Mouse (Mus musculus) kidney, adult 2 months (tissue): Measurements from ENCODE around the gene S100a11. TPM values are rescaled to one million over a fixed set of nuclear protein-coding genes. Genes with fewer than 3 reads are reported as not detected.
"Not testable (repeated sequence)": the region's sequence is repeated elsewhere in the genome, so short reads cannot be mapped to it uniquely, and the experiment has no call there.

Experiments used
- DNase-seq: peaks from one replicate; pipeline ENCODE4 v3.0.0; 2021
- H3K27ac ChIP-seq: fragments of 200-500 bp; 2 replicates; pipeline ENCODE4 v1.5.1; 2012; ENCODE audit warnings: low read depth, low read length, control low read depth, inconsistent platforms; ENCODE audit not compliant: insufficient read depth
- H3K27me3 ChIP-seq: fragments of 200-500 bp; replicated peaks from 2 replicates; pipeline ENCODE4 v1.6.1; 2012; ENCODE audit warnings: mild to moderate bottlenecking, moderate library complexity, low read length, inconsistent platforms; ENCODE audit not compliant: control insufficient read depth, insufficient read depth
- H3K36me3 ChIP-seq: fragments of 200-500 bp; 2 replicates; pipeline ENCODE4 v1.6.1; 2012; ENCODE audit warnings: mild to moderate bottlenecking, moderate library complexity, low read length, inconsistent platforms; ENCODE audit not compliant: control insufficient read depth, insufficient read depth
- H3K4me1 ChIP-seq: fragments of 200-500 bp; 2 replicates; pipeline ENCODE4 v1.6.1; 2011; ENCODE audit warnings: low read length; ENCODE audit not compliant: control insufficient read depth, insufficient read depth
- H3K4me3 ChIP-seq: fragments of 200-500 bp; 2 replicates; pipeline ENCODE4 v1.5.1; 2011; ENCODE audit warnings: mild to moderate bottlenecking, low read depth, low read length, control low read depth; ENCODE audit not compliant: insufficient read depth
- CTCF ChIP-seq: fragments of 200-500 bp; conservative IDR thresholded peaks from 2 replicates; pipeline ENCODE4 v1.5.1; 2011; ENCODE audit warnings: low read depth, mild to moderate bottlenecking, control low read depth, low read length, moderate library complexity, mixed read lengths; ENCODE audit not compliant: insufficient read depth, insufficient read length
- POLR2A ChIP-seq: fragments of 200-500 bp; IDR thresholded peaks from one replicate; pipeline ENCODE4 v1.6.1; 2011; ENCODE audit warnings: low read depth, low read length, control low read depth
- WGBS: fragments of 180-500 bp; shearing (Covaris S2); methylation state at CpG from one replicate; pipeline ENCODE4 v1.1.7; 2018; 5-methylcytosine and 5-hydroxymethylcytosine counted together
- polyA plus RNA-seq: library from polyadenylated mRNA; depleted of rRNA; stranded (reverse); fragments of >200 nt; gene quantifications from 2 replicates; pipeline ENCODE4 v1.2.3, GENCODE M21; 2012; rRNA removed

The S100a11 gene
- polyA plus RNA-seq = 183 and 285 TPM in 2 replicates

GRCm38 (mm10) chr3:93520330-93521193 is at the start of gene S100a11:
Gene S100a11, plus strand, starts transcription at chr3:93520488.
- WGBS = under 1% methylated on average over 38 of the region's 38 CpGs
- H3K36me3 ChIP-seq = no peaks in the 10 kb centered on the region; the same call in none of the 2 replicates
- no peaks in the 10 kb centered on the region for H3K27me3 ChIP-seq
- peak within 1 kb of the TSS; percentile 62 for H3K4me3 ChIP-seq
- TF ChIP-seq CTCF (no peak), POLR2A (peak; percentile 52)
- H3K27ac ChIP-seq = peak within 1 kb of the TSS; percentile 65
- H3K4me1 ChIP-seq = peaks cover 9% of the 10 kb centered on the region; the same call in 1 of the 2 replicates
- peak; percentile 68 for DNase-seq

- H3K27ac ChIP-seq = no peak overlapping the region
- TF ChIP-seq CTCF = no peak
- TF ChIP-seq POLR2A = no peak
- no peaks in the 10 kb centered on the region for H3K36me3 ChIP-seq
- H3K27me3 ChIP-seq = no peaks in the 10 kb centered on the region
- WGBS = 89% methylated on average over 1 of the region's 1 CpGs
- DNase-seq = no peak
- H3K4me1 ChIP-seq = no peaks in the 10 kb centered on the region
- no peak overlapping the region for H3K4me3 ChIP-seq
Observed at GRCm38 (mm10) chr3:93480053-93480452, 40.2 kb upstream of the S100a11 start.

GRCm38 (mm10) chr3:93481982-93482616 is 38.2 kb upstream of the S100a11 start:
- Histone ChIP-seq H3K36me3 (no peaks in the 10 kb centered on the region), H3K4me1 (no peaks in the 10 kb centered on the region; the same call in 1 of the 2 replicates), H3K27ac (no peak overlapping the region), H3K27me3 (no peaks in the 10 kb centered on the region), H3K4me3 (no peak overlapping the region)
- DNase-seq = no peak
- TF ChIP-seq POLR2A (no peak), CTCF (no peak)
- WGBS = 73% methylated on average over 2 of the region's 2 CpGs

GRCm38 (mm10) chr3:93485611-93486010 is 34.7 kb upstream of the S100a11 start:
- peaks cover 2% of the 10 kb centered on the region; the same call in 1 of the 2 replicates for H3K4me1 ChIP-seq
- DNase-seq = no peak
- H3K36me3 ChIP-seq = no peaks in the 10 kb centered on the region
- TF ChIP-seq POLR2A (no peak), CTCF (no peak)
- no peaks in the 10 kb centered on the region for H3K27me3 ChIP-seq
- no peak overlapping the region for H3K27ac ChIP-seq
- no peak overlapping the region for H3K4me3 ChIP-seq
- WGBS = 90% methylated on average over 3 of the region's 3 CpGs

- Histone ChIP-seq H3K4me3 (no peak overlapping the region), H3K4me1 (peaks cover 2% of the 10 kb centered on the region; the same call in 1 of the 2 replicates), H3K36me3 (no peaks in the 10 kb centered on the region), H3K27ac (no peak overlapping the region), H3K27me3 (no peaks in the 10 kb centered on the region)
- WGBS = 62% methylated on average over 2 of the region's 2 CpGs
- DNase-seq = peak; percentile 72
- TF ChIP-seq CTCF (no peak), POLR2A (no peak)
Observed at GRCm38 (mm10) chr3:93488541-93488940, 31.7 kb upstream of the S100a11 start.

GRCm38 (mm10) chr3:93492176-93492575 is 28.1 kb upstream of the S100a11 start:
- TF ChIP-seq CTCF (no peak), POLR2A (no peak)
- no peaks in the 10 kb centered on the region for H3K36me3 ChIP-seq
- H3K27ac ChIP-seq = no peak overlapping the region
- H3K4me3 ChIP-seq = no peak overlapping the region
- 82% methylated on average over 3 of the region's 3 CpGs for WGBS
- H3K27me3 ChIP-seq = no peaks in the 10 kb centered on the region
- peaks cover 3% of the 10 kb centered on the region for H3K4me1 ChIP-seq
- DNase-seq = no peak

- peaks cover 9% of the 10 kb centered on the region for H3K4me1 ChIP-seq
- 2% methylated on average over 4 of the region's 4 CpGs for WGBS
- no peak overlapping the region for H3K27ac ChIP-seq
- H3K4me3 ChIP-seq = no peak overlapping the region
- H3K27me3 ChIP-seq = no peaks in the 10 kb centered on the region
- peak; percentile 83 for TF ChIP-seq CTCF
- TF ChIP-seq POLR2A = no peak
- no peaks in the 10 kb centered on the region for H3K36me3 ChIP-seq
- DNase-seq = peak; percentile 79
Observed at GRCm38 (mm10) chr3:93493992-93494391, 26.3 kb upstream of the S100a11 start.

GRCm38 (mm10) chr3:93494774-93495173 is 25.5 kb upstream of the S100a11 start:
- peak; percentile 19 for DNase-seq
- not testable (repeated sequence) for H3K4me3 ChIP-seq, H3K27ac ChIP-seq, H3K4me1 ChIP-seq, H3K36me3 ChIP-seq, H3K27me3 ChIP-seq
- 28% methylated on average over 5 of the region's 5 CpGs for WGBS
